Mouse (Mus musculus) thymus, postnatal 36 days (tissue): Measurements from ENCODE around the gene Cbr1.
"Not testable (repeated sequence)": the region's sequence is repeated elsewhere in the genome, so short reads cannot be mapped to it uniquely, and the experiment has no call there.

ENCODE experiments used
- DNase-seq, 2 experiments: peaks; one replicate each; pipeline ENCODE4 v3.0.0; 2022; ENCODE audit warnings: mixed read lengths in 2 of 2

Cbr1 gene

GRCm38 (mm10) chr16:93599461-93599860 lies 6.2 kb upstream of the Cbr1 start:
- no peak for DNase-seq

GRCm38 (mm10) chr16:93603439-93604212 lies 2.0 kb upstream of the Cbr1 start, which contains the start of gene Setd4:
TSS of gene Setd4 (minus strand) at chr16:93604063.
- peak; percentile 85 to 86 for DNase-seq

DNA sequence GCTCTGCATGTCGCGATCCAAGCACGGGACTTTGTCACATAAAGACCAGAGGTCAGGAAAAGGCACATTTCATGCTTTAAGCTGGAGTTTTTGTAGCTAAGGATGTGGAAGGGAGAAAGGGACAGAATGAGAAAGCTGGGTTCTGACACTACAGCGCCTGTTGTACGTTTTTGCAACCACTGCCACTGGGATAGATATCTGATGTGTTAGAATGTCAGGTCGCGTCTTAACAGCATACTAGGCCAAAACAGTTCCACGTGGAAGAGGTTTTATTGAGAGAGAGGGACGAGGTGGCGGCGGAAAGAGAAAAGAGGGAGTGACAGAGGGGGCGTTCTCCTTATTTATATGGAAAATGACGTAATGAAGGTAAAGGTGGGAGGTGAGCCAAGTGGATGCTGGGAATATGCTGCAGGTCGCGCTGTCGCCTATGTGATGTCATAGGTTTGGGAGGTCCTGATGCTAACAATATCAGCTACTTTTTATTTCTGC lies 1.1 kb upstream of the Cbr1 start:
- DNase-seq: no peak

DNA sequence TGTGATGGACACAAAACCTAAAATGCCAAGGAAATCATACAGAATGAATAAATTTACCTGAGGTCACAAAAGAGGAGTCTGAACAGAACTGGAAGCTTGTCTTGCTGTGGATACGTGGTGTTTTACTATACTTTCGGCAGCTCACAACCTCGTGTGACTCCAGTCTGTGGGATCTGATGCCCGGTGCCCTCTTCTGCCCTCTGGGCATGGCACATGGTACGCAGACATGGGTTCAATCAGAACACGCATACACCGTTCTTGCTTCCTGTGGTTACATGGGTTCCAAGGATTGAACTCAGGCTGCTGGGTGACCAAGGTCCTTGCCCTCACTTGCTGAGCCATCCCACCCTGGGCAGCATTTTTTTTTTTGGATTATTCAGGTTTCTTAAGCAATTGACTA lies 493 bp downstream of the Cbr1 start:
- DNase-seq: no peak

DNA sequence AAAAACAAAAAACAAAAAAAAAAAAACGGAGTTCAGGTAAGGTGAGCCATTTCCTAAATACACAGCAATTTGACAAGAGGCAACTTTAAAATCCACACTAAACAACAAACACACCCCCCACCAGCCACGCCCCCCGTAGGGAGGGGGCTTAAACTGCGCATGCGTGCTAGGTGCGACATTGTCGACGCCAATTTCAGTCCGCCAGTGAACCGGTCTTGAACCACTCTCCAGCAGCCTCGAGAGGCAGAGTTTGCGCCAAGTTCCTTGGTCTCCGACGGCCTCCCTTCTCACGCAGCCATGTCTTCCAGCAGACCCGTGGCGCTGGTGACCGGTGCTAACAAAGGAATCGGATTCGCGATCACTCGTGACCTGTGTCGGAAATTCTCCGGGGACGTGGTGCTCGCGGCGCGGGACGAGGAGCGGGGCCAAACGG lies 2.0 kb downstream of the Cbr1 start:
- DNase-seq: peak; percentile 90

GRCm38 (mm10) chr16:93608731-93609130 lies 3.1 kb downstream of the Cbr1 start:
- DNase-seq: no peak

DNA sequence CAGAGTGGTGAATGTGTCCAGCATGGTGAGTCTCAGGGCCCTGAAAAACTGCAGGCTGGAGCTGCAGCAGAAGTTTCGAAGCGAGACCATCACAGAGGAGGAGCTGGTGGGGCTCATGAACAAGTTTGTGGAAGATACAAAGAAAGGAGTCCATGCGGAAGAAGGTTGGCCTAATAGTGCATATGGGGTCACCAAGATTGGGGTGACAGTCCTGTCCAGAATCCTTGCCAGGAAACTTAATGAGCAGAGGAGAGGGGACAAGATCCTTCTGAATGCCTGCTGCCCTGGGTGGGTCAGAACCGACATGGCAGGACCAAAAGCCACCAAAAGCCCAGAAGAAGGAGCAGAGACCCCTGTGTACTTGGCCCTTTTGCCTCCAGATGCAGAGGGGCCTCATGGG lies 4.1 kb downstream of the Cbr1 start:
- DNase-seq: no peak

DNA sequence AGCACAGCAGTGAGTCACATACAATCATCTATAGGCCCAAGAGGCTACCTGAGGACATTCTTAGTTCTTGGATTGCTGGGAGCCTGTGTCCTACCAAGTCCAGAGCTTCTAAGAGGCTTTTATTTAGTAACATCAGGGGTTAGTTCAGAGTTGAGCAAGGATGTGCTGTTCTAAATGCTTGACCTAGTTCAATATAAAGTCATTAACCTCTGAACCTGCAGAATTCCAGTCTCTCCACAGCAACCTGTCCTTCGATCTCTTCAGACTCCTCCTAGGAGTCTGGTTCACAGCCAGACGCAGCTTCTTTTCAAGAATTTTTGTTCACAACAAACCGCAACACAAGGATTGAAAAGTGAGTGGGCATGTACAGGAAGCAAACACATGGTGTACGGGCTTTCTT lies 5.3 kb downstream of the Cbr1 start:
- DNase-seq: no peak

- peak; percentile 75 to 81 for DNase-seq
Measured at GRCm38 (mm10) chr16:93615118-93615870, 9.6 kb downstream of the Cbr1 start.

- DNase-seq: not testable (repeated sequence)
Measured at GRCm38 (mm10) chr16:93623759-93624158, 18.1 kb downstream of the Cbr1 start.

- DNase-seq: no peak
Measured at GRCm38 (mm10) chr16:93624671-93625070, 19.0 kb downstream of the Cbr1 start.

GRCm38 (mm10) chr16:93626745-93627144 lies 21.1 kb downstream of the Cbr1 start:
- DNase-seq: no peak

- no peak for DNase-seq
Measured at GRCm38 (mm10) chr16:93627761-93628400, 22.2 kb downstream of the Cbr1 start, which contains the start of gene Gm5678. TSS of gene Gm5678 (plus strand) at chr16:93628097.

GRCm38 (mm10) chr16:93644006-93644405 lies 38.4 kb downstream of the Cbr1 start:
- DNase-seq: no peak

DNA sequence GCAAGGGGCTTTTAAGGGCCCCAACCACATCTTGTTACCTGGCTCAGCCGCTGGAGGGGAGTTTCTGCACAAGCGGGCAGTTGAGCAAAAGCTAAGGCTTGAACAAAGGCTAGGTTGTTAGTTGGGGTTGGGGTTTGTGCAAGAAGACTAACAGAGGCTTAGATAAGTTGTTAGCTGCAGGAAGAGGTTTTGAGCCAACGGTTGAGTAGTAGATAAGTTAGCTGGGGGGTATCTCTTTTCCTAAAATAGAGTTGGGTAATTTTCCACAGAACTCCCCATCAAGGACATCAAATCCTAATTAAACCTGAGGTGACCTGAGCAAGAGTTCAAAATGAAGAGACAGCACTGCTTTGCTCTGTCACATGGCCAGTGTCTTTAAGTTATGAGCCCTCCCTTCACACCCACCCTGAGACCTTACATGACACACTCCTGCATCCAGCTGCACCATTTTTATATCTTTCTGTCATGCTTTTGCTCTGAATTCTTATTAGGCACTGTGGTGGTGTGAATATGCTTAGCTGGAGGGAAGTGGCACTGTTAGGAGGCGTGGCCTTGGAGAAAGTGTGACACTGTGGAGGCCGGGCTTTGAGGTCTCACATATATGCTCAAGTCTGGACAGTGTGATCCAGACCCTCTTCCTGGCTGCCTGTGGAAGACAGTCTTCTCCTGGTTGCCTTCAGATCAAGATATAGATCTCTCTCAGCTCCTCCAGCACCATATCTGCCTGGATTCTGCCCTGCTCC lies 43.0 kb downstream of the Cbr1 start:
- no peak for DNase-seq
